16 mouse cellular contexts compared by ENCODE assay signal in the genomic region with DNA sequence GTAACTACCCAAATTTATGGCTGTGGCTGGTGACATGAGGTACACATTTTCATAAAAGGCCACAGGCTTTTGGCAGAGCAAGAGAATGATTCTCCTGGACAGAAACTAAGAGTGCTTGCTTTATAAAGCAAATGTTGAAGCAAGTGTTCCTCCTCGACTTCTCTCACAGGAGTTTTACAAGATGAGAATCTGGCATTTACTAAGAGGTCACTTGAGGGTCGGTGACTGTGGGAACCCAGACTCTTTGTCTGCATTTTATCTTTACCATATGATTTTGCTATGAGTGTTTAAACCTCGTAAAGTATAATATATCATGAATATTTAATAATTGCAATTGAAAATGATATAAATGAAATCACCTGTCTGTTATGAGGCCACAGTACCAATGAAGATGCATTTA.
"Had no signal": no experiment of that assay in that cellular context is flagged by ENCODE, and none has a peak within 500 bp of the region (broad histone marks: within the 10 kb centered on the region; RNA-seq: fewer than 3 reads in every experiment).

No protein-coding gene starts in this region.

- H3K27me3 ChIP-seq: lung, embryonic 15.5 days; megakaryocyte, embryonic 14.5 days; midbrain, embryonic 13.5 days; midbrain, embryonic 15.5 days; neural tube, embryonic 12.5 days; stomach, embryonic 15.5 days had no signal

- H3K4me2 ChIP-seq: lung, embryonic 15.5 days; midbrain, embryonic 11.5 days; midbrain, embryonic 13.5 days; midbrain, embryonic 15.5 days; neural tube, embryonic 12.5 days; stomach, embryonic 15.5 days had no signal

- H3K9me3 ChIP-seq: lung, embryonic 15.5 days; midbrain, embryonic 13.5 days; midbrain, embryonic 15.5 days; neural tube, embryonic 12.5 days; stomach, embryonic 15.5 days had no signal

- H3K4me3 ChIP-seq: lung, embryonic 15.5 days; megakaryocyte, embryonic 14.5 days; midbrain, embryonic 13.5 days; midbrain, embryonic 15.5 days; neural tube, embryonic 12.5 days; stomach, embryonic 15.5 days had no signal

- DNase-seq: lung, postnatal 14 days; lung, postnatal 36 days; right cerebral cortex, postnatal 14 days; thymus, adult 2 months; thymus, postnatal 25 days; thymus, postnatal 4 days had no signal

- ATAC-seq: lung, postnatal 0 days; midbrain, embryonic 13.5 days; midbrain, embryonic 15.5 days had no signal

- H3K27ac ChIP-seq: lung, embryonic 15.5 days; macrophage; midbrain, embryonic 13.5 days; midbrain, embryonic 15.5 days; neural tube, embryonic 12.5 days; stomach, embryonic 15.5 days; stomach, postnatal 0 days had no signal

- H3K36me3 ChIP-seq: lung, embryonic 15.5 days; midbrain, embryonic 13.5 days; midbrain, embryonic 15.5 days; neural tube, embryonic 12.5 days; stomach, embryonic 15.5 days had no signal

- H3K9ac ChIP-seq: lung, embryonic 15.5 days; midbrain, embryonic 13.5 days; midbrain, embryonic 15.5 days; neural tube, embryonic 12.5 days; stomach, embryonic 15.5 days had no signal

- H3K4me1 ChIP-seq: lung, embryonic 15.5 days; megakaryocyte, embryonic 14.5 days; midbrain, embryonic 13.5 days; midbrain, embryonic 15.5 days; neural tube, embryonic 12.5 days; stomach, embryonic 15.5 days had no signal
